Mouse (Mus musculus) liver, postnatal 0 days (tissue): ENCODE measurements around the gene Matn4.

Source experiments
- CTCF ChIP-seq: sonication (generic); IDR thresholded peaks from 2 replicates; pipeline ENCODE4 v1.5.1; 2016; ENCODE audit warnings: antibody characterized with exemption, low read depth
- EP300 ChIP-seq: IDR thresholded peaks from 2 replicates; pipeline ENCODE4 v1.6.1; 2016; ENCODE audit warnings: antibody characterized with exemption, low read depth, mild to moderate bottlenecking

DNA sequence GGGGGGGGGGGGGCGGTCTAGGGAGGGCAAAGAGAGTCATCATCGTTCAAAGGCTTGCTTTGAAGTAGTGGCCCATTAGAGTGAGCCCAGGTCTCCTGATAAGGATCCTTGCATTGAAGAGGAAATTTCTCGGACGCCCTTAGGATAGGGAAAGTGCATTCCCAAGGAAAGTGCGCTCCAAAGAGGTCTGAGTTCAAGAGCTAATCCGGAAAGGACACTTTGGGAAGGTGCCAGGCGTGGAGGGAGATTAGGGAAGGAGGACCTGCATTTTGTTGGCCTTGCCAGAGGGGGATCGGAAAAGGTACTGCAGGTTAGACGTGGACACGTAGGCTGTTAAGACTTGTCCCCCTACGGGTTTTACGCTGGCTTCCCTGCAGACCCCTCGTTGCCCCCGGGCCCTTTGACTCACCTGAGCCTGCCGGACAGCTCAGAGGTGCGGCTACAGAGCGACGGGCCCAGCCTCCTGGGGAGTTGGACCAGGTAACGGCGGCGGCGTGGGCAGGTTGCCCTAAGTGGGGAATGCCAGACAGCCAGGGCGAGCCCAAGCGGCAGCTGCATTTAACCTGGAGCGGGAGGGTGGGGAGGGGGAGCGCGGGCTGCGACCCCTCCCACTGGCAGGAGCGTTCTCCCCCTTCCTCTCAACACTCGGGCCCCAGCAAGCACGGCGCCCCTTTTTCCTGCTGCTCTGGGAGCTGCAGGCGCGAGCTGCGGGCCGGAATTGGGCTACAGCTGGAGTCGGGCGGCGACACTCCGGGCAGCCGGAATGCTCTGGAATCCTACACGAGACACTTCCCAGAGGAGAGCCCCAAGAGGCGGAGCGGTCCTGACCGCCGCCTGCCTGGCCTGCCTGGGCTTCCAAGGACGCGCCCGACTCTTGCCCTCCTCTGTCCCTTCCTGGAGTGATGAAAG, 624 bp downstream of the Matn4 start:
- no peak for TF ChIP-seq CTCF
- no peak for TF ChIP-seq EP300
